31 mouse cellular contexts compared by ENCODE assay signal in genomic region chr10:43656207-43656606, GRCm38 (mm10).
DNase-seq lines count a peak whose midpoint lies in the region; ATAC-seq and TF ChIP-seq lines count a peak whose summit lies in the region.
"Had no signal": no experiment of that assay in that cellular context is flagged by ENCODE, and none has a peak within 500 bp of the region (broad histone marks: within the 10 kb centered on the region; RNA-seq: fewer than 3 reads in every experiment).

No protein-coding gene starts in this region.

- H3K4me3 ChIP-seq in kidney, embryonic 15.5 days (replicated peaks): no peak overlapping the region
- H3K4me3 ChIP-seq in lung, postnatal 0 days (ENCODE audit: low read depth, low read length): no peak overlapping the region
- no peak overlapping the region for H3K4me3 ChIP-seq in lung, adult 2 months (replicated peaks; ENCODE audit: extremely low read depth, low read depth, low read length)
- peak overlapping the region; percentile 21 for H3K4me3 ChIP-seq in bone marrow, adult 2 months (replicated peaks; ENCODE audit: control insufficient read depth, low read depth, low read length)
- H3K4me3 ChIP-seq: forebrain, embryonic 13.5 days; heart, embryonic 12.5 days; hindbrain, embryonic 13.5 days; limb, embryonic 10.5 days; limb, embryonic 15.5 days; liver, embryonic 15.5 days; megakaryocyte, embryonic 14.5 days; midbrain, embryonic 12.5 days; myocyte; neural tube, embryonic 13.5 days; stomach, embryonic 15.5 days had no signal

- no peak overlapping the region for H3K9ac ChIP-seq in kidney, embryonic 15.5 days
- H3K9ac ChIP-seq in lung, postnatal 0 days (replicated peaks; ENCODE audit: low read depth): no peak overlapping the region
- H3K9ac ChIP-seq: forebrain, embryonic 13.5 days; heart, embryonic 12.5 days; hindbrain, embryonic 13.5 days; limb, embryonic 15.5 days; liver, embryonic 15.5 days; midbrain, embryonic 12.5 days; neural tube, embryonic 13.5 days; stomach, embryonic 15.5 days had no signal

- TF ChIP-seq CTCF in lung, postnatal 0 days (IDR thresholded peaks at IDR 0.05): no peak
- no peak for TF ChIP-seq CTCF in lung, adult 2 months (IDR thresholded peaks at IDR 0.05; ENCODE audit: insufficient read depth, low read length)
- TF ChIP-seq CTCF in bone marrow, adult 2 months (IDR thresholded peaks at IDR 0.05; ENCODE audit: control insufficient read depth, insufficient read depth, low read length): no peak

- WGBS in kidney, embryonic 15.5 days: 74% methylated on average over 2 of the region's 2 CpGs
- WGBS in lung, postnatal 0 days: 52% methylated on average over 2 of the region's 2 CpGs
- WGBS in lung, adult 2 months: 54% methylated on average over 2 of the region's 2 CpGs
- 78% methylated on average over 2 of the region's 2 CpGs for WGBS in bone marrow, adult 2 months

- H3K4me1 ChIP-seq in kidney, embryonic 15.5 days: peaks cover 18% of the 10 kb centered on the region
- no peaks in the 10 kb centered on the region for H3K4me1 ChIP-seq in lung, postnatal 0 days (ENCODE audit: insufficient read depth, low read depth, low read length)
- peaks cover 5% of the 10 kb centered on the region; the same call in 1 of the 2 replicates for H3K4me1 ChIP-seq in lung, adult 2 months (ENCODE audit: control insufficient read depth, insufficient read depth, low read length)
- peaks cover 2% of the 10 kb centered on the region for H3K4me1 ChIP-seq in bone marrow, adult 2 months (ENCODE audit: control insufficient read depth, insufficient read depth, low read length)
- H3K4me1 ChIP-seq: forebrain, embryonic 13.5 days; hindbrain, embryonic 13.5 days; midbrain, embryonic 12.5 days; neural tube, embryonic 13.5 days had no signal

- TF ChIP-seq POLR2A in lung, adult 2 months (IDR thresholded peaks at IDR 0.05; ENCODE audit: borderline replicate concordance, extremely low read depth, low read depth, low read length): no peak
- no peak for TF ChIP-seq POLR2A in bone marrow, adult 2 months (IDR thresholded peaks at IDR 0.05; ENCODE audit: borderline replicate concordance, control insufficient read depth, low read depth, low read length)

- no peaks in the 10 kb centered on the region for H3K36me3 ChIP-seq in kidney, embryonic 15.5 days
- no peaks in the 10 kb centered on the region for H3K36me3 ChIP-seq in lung, postnatal 0 days (ENCODE audit: insufficient read depth, low read length)
- H3K36me3 ChIP-seq: heart, embryonic 12.5 days; hindbrain, embryonic 13.5 days; limb, embryonic 10.5 days; limb, embryonic 15.5 days; midbrain, embryonic 12.5 days; neural tube, embryonic 13.5 days; stomach, embryonic 15.5 days had no signal

- ATAC-seq in kidney, embryonic 15.5 days (replicated peaks; ENCODE audit: low FRiP score): no peak
- ATAC-seq in lung, postnatal 0 days: no peak
- peak; percentile 83 for ATAC-seq in neutrophil, adult 5-6 weeks (ENCODE audit: extremely low read depth, insufficient number of reproducible peaks, low FRiP score, poor library complexity, severe bottlenecking)
- ATAC-seq: CD4-positive, CD25-positive, alpha-beta regulatory T cell, adult 4 months; forebrain, embryonic 13.5 days had no signal

- no peaks in the 10 kb centered on the region for H3K27me3 ChIP-seq in kidney, embryonic 15.5 days
- H3K27me3 ChIP-seq in lung, postnatal 0 days (replicated peaks; ENCODE audit: insufficient read depth, low read length): no peaks in the 10 kb centered on the region
- H3K27me3 ChIP-seq: forebrain, embryonic 13.5 days; heart, embryonic 12.5 days; hindbrain, embryonic 13.5 days; limb, embryonic 15.5 days; liver, embryonic 15.5 days; midbrain, embryonic 12.5 days; neural tube, embryonic 13.5 days; stomach, embryonic 15.5 days had no signal

- H3K4me2 ChIP-seq in kidney, embryonic 15.5 days: no peak overlapping the region
- H3K4me2 ChIP-seq in lung, postnatal 0 days (replicated peaks; ENCODE audit: low read depth, low read length): no peak overlapping the region
- H3K4me2 ChIP-seq: forebrain, embryonic 13.5 days; heart, embryonic 12.5 days; hindbrain, embryonic 13.5 days; limb, embryonic 15.5 days; liver, embryonic 15.5 days; midbrain, embryonic 12.5 days; neural tube, embryonic 13.5 days; stomach, embryonic 15.5 days had no signal

- H3K27ac ChIP-seq in kidney, embryonic 15.5 days: 0 out of 2 replicates have a peak overlapping the region, but pooled peaks have one; percentile 1
- no peak overlapping the region for H3K27ac ChIP-seq in lung, postnatal 0 days (ENCODE audit: low read length)
- peak overlapping the region; percentile 60; the same call in 1 of the 2 replicates for H3K27ac ChIP-seq in bone marrow, adult 2 months (ENCODE audit: control insufficient read depth, insufficient read depth, low read depth, low read length, poor library complexity)
- H3K27ac ChIP-seq: forebrain, embryonic 13.5 days; hindbrain, embryonic 13.5 days; limb, embryonic 15.5 days; liver, embryonic 15.5 days; neural tube, embryonic 13.5 days; stomach, embryonic 15.5 days had no signal

- H3K9me3 ChIP-seq in kidney, embryonic 15.5 days (replicated peaks): no peaks in the 10 kb centered on the region
- H3K9me3 ChIP-seq in lung, postnatal 0 days (ENCODE audit: low read length): no peaks in the 10 kb centered on the region
- H3K9me3 ChIP-seq: forebrain, embryonic 13.5 days; hindbrain, embryonic 13.5 days; limb, embryonic 10.5 days; limb, embryonic 15.5 days; liver, embryonic 15.5 days; midbrain, embryonic 12.5 days; stomach, embryonic 15.5 days had no signal

- no peak for DNase-seq in kidney, postnatal 14 days
- peak; percentile 30 for DNase-seq in lung, postnatal 0 days (ENCODE audit: low spot score)
- no peak for DNase-seq in lung, adult 2 months
- no peak for DNase-seq in natural killer cell, adult 2 months (ENCODE audit: low spot score in 2 of 2)
- DNase-seq in ovary, adult 18-20 months (ENCODE audit: low spot score): no peak
- DNase-seq: adrenal gland, postnatal 25 days; cerebellum, adult 2 months; cerebellum, postnatal 36 days; heart, adult 18-20 months; heart, postnatal 4 days; kidney, adult 11 months; layer of hippocampus, postnatal 36 days; lung, postnatal 10 days; retina, postnatal 1 day; right cerebral cortex, postnatal 14 days; thymus, postnatal 14 days had no signal

- TF ChIP-seq EP300 in lung, postnatal 0 days (IDR thresholded peaks at IDR 0.05): no peak
